Mouse (Mus musculus): ENCODE results near the gene Ctla4.

Ctla4 gene

GRCm38 (mm10) chr1:60886981-60887380 is at the start of gene Ctla4:
Gene Ctla4, plus strand, starts transcription at chr1:60887000.
- no peak for DNase-seq

DNA sequence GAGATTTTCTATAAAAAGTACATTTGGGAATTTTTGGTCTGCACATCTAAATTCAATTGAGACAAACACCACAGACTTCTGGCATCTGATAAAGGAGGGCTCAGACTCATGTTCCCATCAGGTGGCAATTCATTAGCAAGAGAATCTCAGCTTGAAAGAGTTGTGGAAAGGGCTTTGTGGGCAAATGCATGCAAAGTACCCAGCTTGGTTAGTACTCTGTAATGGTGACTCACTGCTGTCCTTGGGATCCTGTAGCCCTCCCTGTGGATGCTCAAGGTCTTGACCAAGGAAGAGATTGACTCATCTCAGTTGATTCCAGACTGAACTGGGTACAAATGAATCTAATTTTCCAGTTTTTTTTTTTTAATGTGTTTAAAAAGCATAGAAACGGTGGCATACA is 47.6 kb upstream of the Ctla4 start:
- DNase-seq: no peak

DNA sequence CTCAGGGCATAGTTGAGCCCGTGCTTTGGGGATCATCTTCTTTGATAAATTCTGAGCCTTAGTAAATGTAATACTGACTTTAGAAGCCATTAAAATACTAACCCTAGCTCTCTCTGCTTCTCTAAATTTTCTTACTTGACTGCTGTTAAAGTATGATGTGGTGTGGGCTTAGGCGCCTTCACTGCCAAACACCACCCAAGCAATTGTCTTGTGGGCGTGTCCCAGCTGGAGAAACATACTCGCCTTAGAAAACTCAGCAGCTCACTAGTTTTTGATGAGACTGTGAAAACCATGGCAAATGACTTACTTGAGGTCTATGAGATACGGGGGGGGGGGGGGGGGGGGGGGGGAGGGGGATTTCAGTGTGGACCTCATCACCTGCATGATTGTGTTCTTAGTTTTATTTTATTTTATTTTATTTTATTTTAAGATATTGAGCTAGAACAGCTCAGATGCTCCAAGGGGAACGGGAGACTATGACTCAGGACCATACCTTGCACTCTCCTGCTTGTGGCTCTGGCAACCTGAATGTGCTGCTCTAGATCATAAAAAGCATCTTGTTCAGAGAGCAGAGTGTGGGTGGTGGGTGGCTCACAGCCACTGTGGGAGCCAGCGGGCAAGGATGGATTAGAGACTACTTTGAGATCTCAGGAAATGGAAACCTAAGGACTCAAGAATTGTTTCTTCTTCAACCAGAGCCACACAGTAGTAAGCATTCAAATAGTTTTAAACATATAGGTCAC is 41.3 kb upstream of the Ctla4 start:
- DNase-seq: no peak

GRCm38 (mm10) chr1:60846616-60847275 is 40.1 kb upstream of the Ctla4 start:
- DNase-seq: no peak

GRCm38 (mm10) chr1:60849112-60849511 is 37.7 kb upstream of the Ctla4 start:
- DNase-seq: no peak

DNA sequence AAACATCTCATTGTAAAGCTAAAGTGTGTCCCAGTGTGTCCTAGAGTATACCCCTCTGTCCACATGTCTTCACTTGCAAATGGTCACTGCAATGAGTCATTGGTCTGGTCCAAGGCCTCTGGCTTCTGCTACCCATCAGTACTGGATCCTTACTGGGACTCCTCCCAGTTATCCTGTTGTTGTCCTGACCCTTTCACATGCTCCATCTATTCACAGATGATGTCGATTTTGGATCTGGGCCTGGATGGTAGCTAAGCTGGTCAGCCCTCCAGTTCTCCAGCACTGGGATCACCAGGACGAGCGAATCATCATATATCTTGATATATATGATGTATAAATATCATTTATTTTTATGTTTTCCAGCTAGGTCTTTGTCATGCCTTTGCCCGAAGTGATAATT is 37.0 kb upstream of the Ctla4 start:
- no peak for DNase-seq

GRCm38 (mm10) chr1:60851041-60851781 is 35.6 kb upstream of the Ctla4 start:
- DNase-seq: no peak

- no peak for DNase-seq
Observed at GRCm38 (mm10) chr1:60852075-60852769, 34.6 kb upstream of the Ctla4 start.

DNA sequence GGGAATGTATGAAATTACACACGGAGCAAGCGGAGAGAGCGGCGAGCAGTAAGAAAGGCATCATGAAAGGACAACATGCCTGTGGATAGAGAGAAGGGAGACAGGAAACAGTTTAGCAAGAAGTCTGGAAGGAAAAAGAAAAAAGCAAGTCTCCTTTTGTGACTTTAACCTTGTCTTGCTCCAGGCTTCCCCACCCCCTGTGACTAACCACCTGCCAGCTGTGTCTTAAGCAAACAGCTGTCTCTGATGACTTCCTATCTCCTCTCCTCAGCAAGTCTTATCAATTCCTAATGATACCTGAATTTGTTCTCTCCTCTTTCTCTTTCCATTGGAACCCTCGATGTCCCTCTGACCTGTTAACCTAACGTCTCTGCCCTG is 34.0 kb upstream of the Ctla4 start:
- no peak for DNase-seq

- DNase-seq: no peak
Observed at GRCm38 (mm10) chr1:60853330-60853956, 33.4 kb upstream of the Ctla4 start.

DNA sequence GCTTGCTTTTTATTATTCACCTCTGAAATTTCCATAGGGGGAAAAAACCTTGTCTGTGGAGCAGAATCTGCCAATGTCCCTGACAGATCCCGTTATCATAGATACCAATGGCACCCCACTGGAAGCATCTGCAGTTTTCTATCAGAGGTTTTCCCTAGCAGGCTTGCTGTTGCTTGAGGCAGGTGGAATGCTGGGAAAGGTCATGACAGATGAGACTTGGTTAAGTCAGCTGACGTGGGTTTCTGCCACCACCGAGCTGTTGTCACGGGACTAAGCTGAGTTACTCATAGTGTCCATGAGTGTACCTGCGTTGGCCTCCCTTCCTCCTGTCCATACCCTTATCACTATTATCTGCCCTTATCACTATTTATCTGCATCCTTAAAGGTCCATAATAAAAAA is 32.8 kb upstream of the Ctla4 start:
- no peak for DNase-seq

DNA sequence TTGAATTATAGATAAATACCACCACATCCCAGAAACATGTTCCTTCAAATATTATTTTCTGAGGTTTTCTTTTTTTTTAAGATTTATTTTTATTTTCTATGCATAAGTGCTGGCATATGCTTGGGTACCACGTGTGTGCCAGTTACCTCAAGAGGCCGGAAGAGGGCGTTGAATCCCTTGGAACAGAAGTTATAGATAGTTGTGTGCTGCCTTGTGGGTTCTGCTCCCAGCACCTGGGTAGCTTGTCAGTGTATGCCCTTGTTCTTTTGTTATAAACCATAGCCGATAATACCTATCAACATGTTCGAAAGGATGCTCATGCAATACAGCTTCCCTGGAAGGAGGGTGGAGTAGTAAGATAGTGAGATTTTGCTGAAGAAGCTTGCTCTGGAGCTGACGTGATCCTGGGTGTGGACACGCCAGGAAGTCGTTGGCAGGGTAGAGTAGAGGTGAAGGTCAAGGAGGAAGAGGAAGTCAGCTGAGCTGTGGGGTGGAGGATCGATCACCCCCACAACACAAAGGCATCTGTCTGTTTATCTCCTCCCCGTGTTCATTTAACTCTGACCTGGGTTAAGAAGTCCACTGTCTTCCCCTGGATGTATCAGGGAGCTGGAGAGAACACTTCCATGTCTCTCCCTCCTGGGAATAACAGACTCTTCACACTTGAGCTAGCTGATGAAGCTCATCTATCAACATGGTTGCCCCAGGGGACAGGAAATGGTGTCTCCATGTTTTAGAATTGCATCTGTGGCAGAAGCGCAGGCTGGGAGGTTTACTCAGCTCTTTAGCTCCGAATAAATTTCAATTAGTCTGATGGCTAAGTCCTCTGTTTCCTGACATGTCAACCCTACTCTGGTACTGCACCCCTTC is 29.2 kb upstream of the Ctla4 start:
- no peak for DNase-seq

DNA sequence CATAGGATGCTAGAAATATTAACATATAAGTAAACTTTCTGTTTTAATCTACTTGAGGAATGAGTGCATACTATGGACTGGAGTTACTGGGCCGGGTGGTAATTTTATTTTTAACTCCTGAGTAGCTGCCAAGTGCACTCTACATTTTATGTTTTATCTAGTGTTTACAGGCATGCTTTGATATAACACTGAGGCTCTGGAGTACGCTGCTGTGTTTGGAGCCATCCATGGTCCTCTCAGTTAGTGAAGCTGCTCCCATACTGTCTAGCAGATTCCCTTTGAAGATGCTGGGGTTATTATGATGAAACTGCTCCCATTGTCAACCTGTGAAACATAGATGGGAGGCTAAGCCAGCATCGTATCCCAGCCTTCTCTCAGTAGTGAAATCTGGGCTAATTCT is 27.6 kb upstream of the Ctla4 start:
- no peak for DNase-seq

DNA sequence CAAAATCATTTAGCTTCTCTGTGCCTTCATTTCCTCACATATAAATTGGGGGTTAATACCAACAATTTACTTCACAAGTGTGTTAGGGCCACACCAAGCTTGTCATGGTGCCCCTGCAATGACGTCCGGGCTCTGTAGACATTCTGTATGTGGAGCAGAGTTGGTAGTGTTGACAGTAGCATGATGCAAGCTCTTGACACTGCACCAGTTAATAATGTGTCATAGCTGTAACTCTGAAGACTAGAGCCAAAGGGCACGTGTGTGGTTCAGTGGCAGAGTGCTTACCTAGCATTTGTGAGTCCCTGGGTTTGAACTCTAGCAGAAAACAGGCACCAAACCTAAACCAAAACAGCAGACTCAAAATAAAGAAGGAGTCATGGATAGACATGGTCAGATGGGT is 27.0 kb upstream of the Ctla4 start:
- no peak for DNase-seq

- peak in 1 of 2 experiments; percentile 28 for DNase-seq
Observed at GRCm38 (mm10) chr1:60860357-60860946, 26.3 kb upstream of the Ctla4 start.

GRCm38 (mm10) chr1:60860955-60861354 is 25.8 kb upstream of the Ctla4 start:
- no peak for DNase-seq

DNA sequence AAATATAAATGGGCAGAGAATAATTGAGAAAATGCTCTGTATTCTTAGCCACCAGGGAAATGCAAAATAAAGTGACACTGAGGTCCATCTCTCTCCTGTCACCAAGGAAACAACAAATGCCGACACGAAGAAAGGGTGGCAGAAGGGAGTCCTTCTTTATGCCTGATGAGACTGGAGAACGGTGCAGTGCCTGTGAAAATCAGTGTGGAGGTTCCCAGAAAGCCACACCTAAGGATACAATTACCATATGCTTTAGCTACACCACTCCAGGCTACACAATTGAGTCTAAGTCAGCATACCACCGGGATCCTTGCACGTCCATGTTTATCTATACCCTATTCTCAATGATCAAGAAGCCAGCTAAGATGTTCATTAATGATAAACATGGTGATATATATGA is 25.4 kb upstream of the Ctla4 start:
- DNase-seq: no peak

GRCm38 (mm10) chr1:60862510-60862909 is 24.3 kb upstream of the Ctla4 start:
- DNase-seq: no peak

DNA sequence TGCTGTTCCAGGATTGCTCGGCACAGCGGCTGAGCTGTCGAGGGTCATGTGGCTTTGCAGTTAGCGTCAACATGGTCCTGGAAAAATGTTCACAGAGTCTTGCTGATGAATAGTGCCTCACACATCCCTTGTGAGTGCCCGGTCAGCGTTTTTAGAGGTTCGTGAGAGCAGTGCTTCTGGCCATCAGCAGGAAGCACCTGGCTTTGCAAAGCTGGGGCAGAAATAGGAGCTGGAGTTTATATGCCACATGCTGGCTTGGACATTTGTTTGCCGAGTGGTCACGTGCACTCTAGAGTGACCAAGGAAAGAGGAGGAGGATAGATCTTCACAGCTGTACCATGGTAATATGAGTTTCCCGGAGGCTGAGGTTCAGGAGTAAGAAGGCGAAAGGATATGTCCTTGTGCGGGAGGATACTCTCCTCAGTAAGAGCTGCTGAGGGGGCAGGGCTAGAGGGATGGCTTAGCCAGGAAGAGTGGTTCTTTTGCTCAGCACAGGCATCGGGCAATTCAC is 23.8 kb upstream of the Ctla4 start:
- DNase-seq: peak; percentile 35 to 50

DNA sequence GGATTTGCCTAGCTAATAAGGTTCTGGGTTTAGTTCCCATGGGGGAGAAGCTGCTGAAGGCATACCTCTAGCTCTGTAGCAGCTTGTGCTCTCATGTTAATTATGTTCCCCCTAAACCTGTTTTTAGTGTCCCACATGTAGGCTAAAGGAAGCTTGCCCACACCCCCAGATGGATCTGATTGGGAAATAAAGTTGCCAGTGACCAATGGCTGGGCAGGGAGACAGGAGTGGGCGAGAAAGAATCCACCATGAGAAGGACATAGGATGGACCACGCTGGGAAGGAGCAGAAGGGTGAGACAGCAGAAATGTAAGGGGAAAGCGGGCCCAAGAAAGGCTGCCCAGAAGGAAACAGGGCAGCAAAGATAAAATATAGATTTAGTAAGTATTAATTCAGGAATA is 23.1 kb upstream of the Ctla4 start:
- DNase-seq: no peak

DNA sequence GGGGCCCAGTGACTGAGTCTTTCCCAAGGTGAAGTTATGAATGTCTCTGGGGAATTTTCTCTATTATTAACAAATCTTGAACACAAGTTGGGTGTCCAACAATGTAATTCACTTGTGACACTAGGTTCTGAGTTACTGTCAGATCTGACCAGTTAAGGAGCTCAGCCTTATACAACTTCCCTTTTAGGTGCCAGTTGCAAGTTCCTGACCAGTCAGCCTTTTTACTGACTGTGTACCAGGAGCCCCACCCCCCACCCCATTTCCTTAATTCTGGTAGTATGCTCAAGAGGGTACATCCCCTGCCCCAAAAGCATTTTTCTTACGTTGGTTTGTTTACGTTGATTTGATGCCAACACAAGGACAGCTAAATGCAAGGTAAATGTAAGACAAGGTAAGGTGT is 21.6 kb upstream of the Ctla4 start:
- DNase-seq: no peak
